Mouse (Mus musculus) testis, adult 2 months (tissue): ENCODE data around the gene Nxpe4. TPM values are rescaled to one million over a fixed set of nuclear protein-coding genes. Genes with fewer than 3 reads are reported as not detected.

Source experiments
- H3K27ac ChIP-seq: fragments of 200-500 bp; 2 replicates; pipeline ENCODE4 v1.5.1; 2012; ENCODE audit warnings: low read depth, low read length; ENCODE audit not compliant: control insufficient read depth, insufficient read depth
- H3K27me3 ChIP-seq: fragments of 200-500 bp; 2 replicates; pipeline ENCODE4 v1.6.1; 2012; ENCODE audit warnings: mild to moderate bottlenecking, low read length, moderate library complexity; ENCODE audit not compliant: control insufficient read depth, insufficient read depth
- H3K36me3 ChIP-seq: fragments of 200-500 bp; 2 replicates; pipeline ENCODE4 v1.6.1; 2012; ENCODE audit warnings: mild to moderate bottlenecking, low read length; ENCODE audit not compliant: control insufficient read depth, insufficient read depth
- H3K4me1 ChIP-seq: fragments of 200-500 bp; 2 replicates; pipeline ENCODE4 v1.6.1; 2012; ENCODE audit warnings: low read length; ENCODE audit not compliant: control insufficient read depth, insufficient read depth
- H3K4me3 ChIP-seq: fragments of 200-500 bp; 2 replicates; pipeline ENCODE4 v1.5.1; 2012; ENCODE audit warnings: low read depth, mild to moderate bottlenecking, low read length, moderate library complexity, mixed read lengths; ENCODE audit not compliant: control insufficient read depth
- CTCF ChIP-seq: fragments of 200-500 bp; IDR thresholded peaks from 2 replicates; pipeline ENCODE4 v1.5.1; 2012; ENCODE audit warnings: low read depth, mild to moderate bottlenecking, inconsistent platforms, low read length, moderate library complexity; ENCODE audit not compliant: control insufficient read depth, insufficient read depth, insufficient replicate concordance
- POLR2A ChIP-seq: fragments of 200-500 bp; IDR thresholded peaks from 2 replicates; pipeline ENCODE4 v1.6.1; 2012; ENCODE audit warnings: low read depth, mild to moderate bottlenecking, inconsistent platforms, low read length, moderate library complexity; ENCODE audit not compliant: control insufficient read depth
- polyA plus RNA-seq: library from polyadenylated mRNA; depleted of rRNA; stranded (reverse); fragments of >200 nt; gene quantifications from 2 replicates; pipeline ENCODE4 v1.2.3, GENCODE M21; 2012

The Nxpe4 gene
- polyA plus RNA-seq, 1 experiment = 0.84 TPM

DNA sequence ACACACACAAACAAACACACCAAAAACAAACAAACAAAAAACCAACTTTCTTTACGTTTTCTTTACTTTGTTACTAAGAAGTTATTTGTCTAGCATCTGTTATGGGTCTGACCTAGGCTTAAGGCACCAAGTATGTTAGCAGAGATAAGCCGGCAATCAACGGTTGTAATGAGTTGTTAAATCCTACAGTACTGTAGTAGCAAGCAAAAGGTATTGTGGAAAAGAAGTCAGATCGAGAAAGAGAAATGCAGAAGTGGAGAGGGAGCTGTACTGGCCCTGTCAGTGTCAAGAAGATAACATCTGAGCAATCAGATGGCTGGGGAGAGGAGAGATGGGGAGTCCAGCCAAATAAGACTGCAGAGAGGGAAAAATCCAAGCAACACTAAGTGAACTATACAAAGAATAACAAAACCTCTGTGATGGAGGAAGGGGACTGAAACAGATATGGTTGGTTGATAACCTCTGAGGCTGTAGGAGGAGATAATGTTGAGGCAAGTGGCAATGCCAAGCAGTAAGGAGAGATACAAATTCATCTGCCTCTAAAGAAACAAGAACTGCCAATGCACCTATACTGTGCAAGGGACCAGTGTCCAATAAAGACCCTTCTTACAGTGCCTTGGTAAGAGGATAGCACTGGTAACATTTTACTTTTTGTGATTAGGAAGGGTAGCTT, 177.1 kb downstream of the Nxpe4 start:
- Histone ChIP-seq H3K4me3 (no peak overlapping the region), H3K36me3 (no peaks in the 10 kb centered on the region), H3K27ac (no peak overlapping the region), H3K4me1 (no peaks in the 10 kb centered on the region), H3K27me3 (no peaks in the 10 kb centered on the region)
- TF ChIP-seq POLR2A = no peak
- no peak for TF ChIP-seq CTCF

- no peak for TF ChIP-seq POLR2A
- no peak for TF ChIP-seq CTCF
- Histone ChIP-seq H3K4me3 (no peak overlapping the region), H3K27me3 (no peaks in the 10 kb centered on the region), H3K27ac (no peak overlapping the region), H3K4me1 (no peaks in the 10 kb centered on the region), H3K36me3 (no peaks in the 10 kb centered on the region)
These were observed 177.7 kb downstream of the Nxpe4 start for GRCm38 (mm10) chr9:48339563-48339962.

- TF ChIP-seq POLR2A = no peak
- TF ChIP-seq CTCF = no peak
- no peaks in the 10 kb centered on the region for H3K36me3 ChIP-seq
- H3K27ac ChIP-seq = no peak overlapping the region
- no peaks in the 10 kb centered on the region for H3K27me3 ChIP-seq
- H3K4me1 ChIP-seq = no peaks in the 10 kb centered on the region
- no peak overlapping the region for H3K4me3 ChIP-seq
These were observed 179.0 kb downstream of the Nxpe4 start for GRCm38 (mm10) chr9:48340708-48341380.

- H3K27me3 ChIP-seq = no peaks in the 10 kb centered on the region
These were observed 183.6 kb downstream of the Nxpe4 start for GRCm38 (mm10) chr9:48345456-48345855.

DNA sequence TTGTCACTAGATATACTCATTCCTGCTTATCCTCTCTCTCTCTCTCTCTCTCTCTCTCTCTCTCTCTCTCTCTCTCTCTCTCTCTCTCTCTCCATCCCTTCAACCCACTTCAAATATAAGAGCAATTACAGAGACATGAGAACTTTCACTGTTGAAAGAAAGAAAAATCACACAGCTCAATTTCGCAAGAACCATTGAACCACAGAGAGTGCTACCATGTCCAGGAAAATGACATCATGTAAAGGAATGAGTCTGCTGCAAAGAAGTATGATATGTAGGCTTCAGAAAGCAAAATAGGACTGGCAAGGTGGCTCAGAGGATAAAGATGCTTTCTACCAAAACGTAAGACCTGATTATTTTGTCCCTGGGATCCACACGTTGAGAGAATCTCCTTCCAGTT, 184.0 kb downstream of the Nxpe4 start:
- Histone ChIP-seq H3K27me3 (no peaks in the 10 kb centered on the region), H3K4me3 (no peak overlapping the region), H3K36me3 (no peaks in the 10 kb centered on the region), H3K27ac (no peak overlapping the region), H3K4me1 (no peaks in the 10 kb centered on the region)
- TF ChIP-seq CTCF = no peak
- no peak for TF ChIP-seq POLR2A

More at GRCm38 (mm10) chr9:48345456-48345855, 183.6 kb downstream of the Nxpe4 start:
- Histone ChIP-seq H3K4me3 (no peak overlapping the region), H3K4me1 (no peaks in the 10 kb centered on the region), H3K36me3 (no peaks in the 10 kb centered on the region), H3K27ac (no peak overlapping the region)
- no peak for TF ChIP-seq POLR2A
- TF ChIP-seq CTCF = no peak

GRCm38 (mm10) chr9:48353148-48353698, 191.4 kb downstream of the Nxpe4 start, which contains the start of gene Nxpe2:
TSS of gene Nxpe2 (minus strand) at chr9:48353454.
- H3K27me3 ChIP-seq = no peaks in the 10 kb centered on the region
- no peak within 1 kb of the TSS for H3K27ac ChIP-seq
- no peak within 1 kb of the TSS for H3K4me3 ChIP-seq

GRCm38 (mm10) chr9:48354122-48354521, 192.3 kb downstream of the Nxpe4 start:
- no peaks in the 10 kb centered on the region for H3K36me3 ChIP-seq
- no peak overlapping the region for H3K4me3 ChIP-seq
- H3K27ac ChIP-seq = no peak overlapping the region
- TF ChIP-seq CTCF (no peak), POLR2A (no peak)
- H3K27me3 ChIP-seq = no peaks in the 10 kb centered on the region
- H3K4me1 ChIP-seq = no peaks in the 10 kb centered on the region

More at GRCm38 (mm10) chr9:48353148-48353698, 191.4 kb downstream of the Nxpe4 start, which contains the start of gene Nxpe2:
- TF ChIP-seq POLR2A = no peak
- TF ChIP-seq CTCF = no peak
- no peaks in the 10 kb centered on the region for H3K36me3 ChIP-seq
- no peaks in the 10 kb centered on the region for H3K4me1 ChIP-seq
